Mouse (Mus musculus) CH12.LX (cell line): ENCODE measurements at regions not wholly inside any gene's neighbourhood (a gene's known extent, or its start where the extent isn't known, plus 50 kb on each side); places are given as distances from the start of the nearest gene placed in this dataset.

Experiments used
- DNase-seq: peaks from one replicate; pipeline ENCODE4 v3.0.0-alpha.2; 2013; ENCODE audit errors: extremely low read depth
- H3K27ac ChIP-seq: 2 replicates; pipeline ENCODE4 v1.5.1; 2012; ENCODE audit warnings: low read depth, mild to moderate bottlenecking, control low read depth, moderate library complexity; ENCODE audit not compliant: insufficient read depth
- H3K27me3 ChIP-seq: replicated peaks from 2 replicates; pipeline ENCODE3; 2012; ENCODE audit warnings: inconsistent platforms
- H3K36me3 ChIP-seq, 2 experiments: replicated peaks in 1 of 2; 2 replicates each; pipeline versions ENCODE3 to v1.6.1; 2012; ENCODE audit warnings: inconsistent platforms in 1 of 2, low read length in 1 of 2, mild to moderate bottlenecking in 1 of 2, mixed read lengths in 1 of 2, moderate library complexity in 1 of 2; ENCODE audit not compliant: control insufficient read depth in 1 of 2, insufficient read depth in 1 of 2
- H3K4me1 ChIP-seq, 2 experiments: 2 replicates each; pipeline ENCODE4 v1.6.1; 2012; ENCODE audit warnings: inconsistent platforms in 1 of 2, moderate library complexity in 1 of 2; ENCODE audit not compliant: insufficient read depth in 2 of 2, control insufficient read depth in 1 of 2
- H3K4me2 ChIP-seq: 2 replicates; pipeline ENCODE4 v1.6.1; 2012; ENCODE audit warnings: low read depth, mild to moderate bottlenecking, control low read depth; ENCODE audit not compliant: poor library complexity, insufficient read depth, severe bottlenecking
- H3K4me3 ChIP-seq, 3 experiments: fragments of 150-350 bp in 1 of 3; sonication (generic) in 1 of 3; replicated peaks in 1 of 3; 2 replicates each; pipeline versions ENCODE3 to v1.5.1; 2011 to 2012; ENCODE audit warnings: low read depth in 2 of 3, low read length in 2 of 3, mild to moderate bottlenecking in 2 of 3, moderate library complexity in 2 of 3, control low read depth in 1 of 3, improper control_type of control experiment in 1 of 3, inconsistent platforms in 1 of 3, mixed read lengths in 1 of 3; ENCODE audit not compliant: poor library complexity in 1 of 3
- H3K79me2 ChIP-seq: replicated peaks from 2 replicates; pipeline ENCODE4 v1.6.1; 2012; ENCODE audit warnings: mild to moderate bottlenecking, moderate library complexity; ENCODE audit not compliant: control insufficient read depth, poor library complexity, insufficient read depth, severe bottlenecking; ENCODE audit errors: extremely low read depth
- H3K9ac ChIP-seq: 2 replicates; pipeline ENCODE4 v1.6.1; 2012; ENCODE audit warnings: low read depth, mild to moderate bottlenecking, control low read depth, moderate library complexity; ENCODE audit not compliant: insufficient read depth
- H3K9me3 ChIP-seq: replicated peaks from 2 replicates; pipeline ENCODE3; 2012; ENCODE audit warnings: low read length, inconsistent platforms, mixed read lengths
- BHLHE40 ChIP-seq: IDR thresholded peaks from 2 replicates; pipeline ENCODE4 v1.6.1; 2011; ENCODE audit warnings: mild to moderate bottlenecking, low read depth, low read length, improper control_type of control experiment
- CHD2 ChIP-seq: IDR thresholded peaks from 2 replicates; pipeline ENCODE4 v1.6.1; 2011; ENCODE audit warnings: low read length, improper control_type of control experiment
- E2F4 ChIP-seq: IDR thresholded peaks from 2 replicates; pipeline ENCODE4 v1.6.1; 2011; ENCODE audit warnings: low read depth, low read length, improper control_type of control experiment; ENCODE audit not compliant: insufficient replicate concordance
- ELF1 ChIP-seq: IDR thresholded peaks from 2 replicates; pipeline ENCODE4 v1.6.1; 2014; ENCODE audit warnings: low read depth, mild to moderate bottlenecking, inconsistent platforms, low read length, improper control_type of control experiment
- EP300 ChIP-seq: IDR thresholded peaks from 2 replicates; pipeline ENCODE4 v1.6.1; 2011; ENCODE audit warnings: low read length, improper control_type of control experiment
- ETS1 ChIP-seq: conservative IDR thresholded peaks from 2 replicates; pipeline ENCODE4 v1.6.1; 2012; ENCODE audit warnings: low read depth, mild to moderate bottlenecking, inconsistent platforms, low read length, improper control_type of control experiment, moderate library complexity
- GABPA ChIP-seq: IDR thresholded peaks from 2 replicates; pipeline ENCODE4 v1.6.1; 2012; ENCODE audit warnings: low read depth, low read length, improper control_type of control experiment, inconsistent platforms; ENCODE audit not compliant: insufficient replicate concordance
- HCFC1 ChIP-seq: IDR thresholded peaks from 2 replicates; pipeline ENCODE4 v1.6.1; 2012; ENCODE audit warnings: low read depth, mild to moderate bottlenecking, inconsistent platforms, low read length, improper control_type of control experiment
- IRF4 ChIP-seq: IDR thresholded peaks from 2 replicates; pipeline ENCODE4 v1.6.1; 2014; ENCODE audit warnings: low read depth, mild to moderate bottlenecking, inconsistent platforms, low read length, improper control_type of control experiment
- JUN ChIP-seq: IDR thresholded peaks from 2 replicates; pipeline ENCODE4 v1.6.1; 2011; ENCODE audit warnings: low read depth, mild to moderate bottlenecking, low read length, improper control_type of control experiment, moderate library complexity; ENCODE audit not compliant: insufficient read depth
- JUND ChIP-seq: conservative IDR thresholded peaks from 2 replicates; pipeline ENCODE4 v1.6.1; 2011; ENCODE audit warnings: low read depth, low read length, improper control_type of control experiment
- MAFK ChIP-seq: IDR thresholded peaks from 2 replicates; pipeline ENCODE4 v1.6.1; 2011; ENCODE audit warnings: low read length, improper control_type of control experiment; ENCODE audit not compliant: insufficient replicate concordance
- MEF2A ChIP-seq: IDR thresholded peaks from 2 replicates; pipeline ENCODE4 v1.6.1; 2014; ENCODE audit warnings: low read depth, mild to moderate bottlenecking, inconsistent platforms, low read length, improper control_type of control experiment, borderline replicate concordance
- MYC ChIP-seq: IDR thresholded peaks from 2 replicates; pipeline ENCODE4 v1.6.1; 2011; ENCODE audit warnings: low read depth, mild to moderate bottlenecking, improper control_type of control experiment, low read length
- NELFE ChIP-seq: IDR thresholded peaks from 2 replicates; pipeline ENCODE4 v1.6.1; 2011; ENCODE audit warnings: low read depth, low read length, improper control_type of control experiment
- NRF1 ChIP-seq: IDR thresholded peaks from 2 replicates; pipeline ENCODE4 v1.6.1; 2014; ENCODE audit warnings: low read depth, mild to moderate bottlenecking, inconsistent platforms, low read length, improper control_type of control experiment, moderate library complexity
- PAX5 ChIP-seq: IDR thresholded peaks from 2 replicates; pipeline ENCODE4 v1.6.1; 2012; ENCODE audit warnings: low read length, inconsistent platforms, mixed read lengths
- POLR2AphosphoS2 ChIP-seq: IDR thresholded peaks from 2 replicates; pipeline ENCODE4 v1.6.1; 2011; ENCODE audit warnings: low read depth, low read length, improper control_type of control experiment
- RCOR1 ChIP-seq: conservative IDR thresholded peaks from 2 replicates; pipeline ENCODE4 v1.6.1; 2012; ENCODE audit warnings: low read depth, mild to moderate bottlenecking, inconsistent platforms, low read length, improper control_type of control experiment
- SIN3A ChIP-seq: IDR thresholded peaks from 2 replicates; pipeline ENCODE4 v1.6.1; 2012; ENCODE audit warnings: low read length, improper control_type of control experiment, inconsistent platforms
- SMC3 ChIP-seq: IDR thresholded peaks from 2 replicates; pipeline ENCODE4 v1.6.1; 2011; ENCODE audit warnings: low read depth, low read length, improper control_type of control experiment
- TBP ChIP-seq: conservative IDR thresholded peaks from 2 replicates; pipeline ENCODE4 v1.6.1; 2011; ENCODE audit warnings: low read depth, low read length, improper control_type of control experiment
- UBTF ChIP-seq: IDR thresholded peaks from 2 replicates; pipeline ENCODE4 v1.6.1; 2012; ENCODE audit warnings: low read depth, mild to moderate bottlenecking, inconsistent platforms, low read length, improper control_type of control experiment, moderate library complexity
- USF1 ChIP-seq: IDR thresholded peaks from 2 replicates; pipeline ENCODE4 v1.6.1; 2014; ENCODE audit warnings: low read depth, mild to moderate bottlenecking, inconsistent platforms, low read length, improper control_type of control experiment
- ZNF384 ChIP-seq: IDR thresholded peaks from 2 replicates; pipeline ENCODE4 v1.6.1; 2012; ENCODE audit warnings: low read depth, low read length, improper control_type of control experiment, inconsistent platforms
- dilution Hi-C: fragments of 300-500 bp; cut with MboI; formaldehyde crosslinking; loops from 2 replicates; pipeline ENCODE4 v1.14.3; 2020; ENCODE audit warnings: low sequenced_read_pairs; ENCODE audit not compliant: extremely low pct_unique_long_range_greater_than_20kb, extremely low pct_ligation_motif_present
- in situ Hi-C: fragments of 300-500 bp; cut with MboI; formaldehyde crosslinking; loops from 3 replicates; pipeline ENCODE4 v1.14.3; 2019; ENCODE audit warnings: low sequenced_read_pairs, low pct_ligation_motif_present, low pct_unique_long_range_greater_than_20kb, mixed read lengths

DNA sequence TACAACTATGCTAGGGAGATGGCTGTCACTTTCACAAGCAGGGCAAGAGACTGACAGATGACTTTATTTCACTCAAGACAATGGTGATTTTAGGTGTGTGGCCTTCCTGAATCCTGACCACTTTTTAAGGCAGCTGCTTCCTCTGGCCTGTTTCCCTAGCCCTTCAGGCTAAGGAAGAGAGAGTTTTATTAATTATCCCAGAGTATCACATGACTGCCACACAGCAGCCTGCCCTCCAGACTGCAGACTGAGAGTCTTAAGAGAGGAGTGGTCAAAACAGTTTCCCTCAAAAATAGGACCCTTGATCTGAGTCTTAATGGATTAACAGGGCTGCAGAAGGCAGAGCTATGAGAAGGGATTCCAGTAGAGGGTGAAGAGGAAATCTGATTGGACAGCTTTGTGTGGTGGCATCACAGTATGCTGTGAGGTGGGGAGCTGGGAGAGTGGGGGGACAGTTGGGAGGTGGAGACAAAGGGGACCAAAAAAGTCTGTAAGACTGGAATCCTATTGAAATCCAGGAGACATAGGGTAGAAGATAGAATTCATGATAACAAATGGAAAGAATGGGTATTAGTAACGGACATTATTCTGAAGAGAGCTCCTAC, 61.8 kb upstream of the Zeb2 start:
- Histone ChIP-seq H3K9me3 (no peaks in the 10 kb centered on the region), H3K4me1 (peaks cover 0 to 8% of the 10 kb centered on the region in 2 experiments; a peak in 1 of 4 replicates)

DNA sequence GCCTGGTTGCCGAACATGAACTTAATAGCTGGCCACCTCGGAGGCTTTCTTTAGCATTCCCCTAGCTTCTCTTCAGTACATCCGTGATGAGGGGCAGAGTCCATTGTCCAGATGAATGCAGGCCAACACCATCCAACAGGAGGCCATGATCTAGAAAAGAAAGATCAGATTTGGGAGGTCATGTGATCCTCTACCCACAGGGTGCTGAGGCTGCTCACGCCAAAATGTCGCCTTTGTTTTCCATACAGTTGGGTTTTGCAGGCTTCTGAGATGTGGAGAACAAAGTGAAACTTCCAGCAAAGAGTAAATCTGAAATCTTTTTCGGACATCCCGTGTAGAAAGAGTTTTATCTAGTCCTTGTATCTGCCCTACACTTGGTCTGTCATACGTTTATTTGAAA, 55.2 kb upstream of the Zeb2 start:
- Histone ChIP-seq H3K36me3 (no peaks in the 10 kb centered on the region), H3K4me3 (no peak overlapping the region), H3K4me2 (no peak overlapping the region), H3K79me2 (no peaks in the 10 kb centered on the region), H3K9me3 (no peaks in the 10 kb centered on the region), H3K9ac (no peak overlapping the region), H3K4me1 (no peaks in the 10 kb centered on the region), H3K27ac (no peak overlapping the region), H3K27me3 (no peaks in the 10 kb centered on the region)
- TF ChIP-seq EP300 = no peak
- no peak for TF ChIP-seq MEF2A
- no peak for TF ChIP-seq JUND
- no peak for TF ChIP-seq CHD2
- no peak for TF ChIP-seq ZNF384
- TF ChIP-seq IRF4 = no peak
- no peak for TF ChIP-seq POLR2AphosphoS2
- no peak for TF ChIP-seq ETS1
- no peak for DNase-seq
- in situ Hi-C loops (no loop called here), dilution Hi-C loops (no loop called here)

More for the DNA sequence above, 61.8 kb upstream of the Zeb2 start:
- Histone ChIP-seq H3K36me3 (no peaks in the 10 kb centered on the region), H3K27ac (no peak overlapping the region), H3K27me3 (no peaks in the 10 kb centered on the region), H3K4me2 (no peak overlapping the region), H3K9ac (no peak overlapping the region), H3K4me3 (no peak overlapping the region), H3K79me2 (no peaks in the 10 kb centered on the region)
- in situ Hi-C loops = no loop called here
- no peak for TF ChIP-seq RCOR1
- no peak for TF ChIP-seq GABPA
- TF ChIP-seq UBTF = no peak
- TF ChIP-seq NRF1 = no peak
- TF ChIP-seq BHLHE40 = no peak
- TF ChIP-seq SIN3A = no peak
- no peak for TF ChIP-seq USF1
- TF ChIP-seq JUN = no peak
- no peak for TF ChIP-seq MYC
- TF ChIP-seq MAFK = no peak
- no peak for TF ChIP-seq HCFC1
- TF ChIP-seq SMC3 = no peak
- no peak for TF ChIP-seq ELF1
- TF ChIP-seq TBP = no peak
- TF ChIP-seq IRF4 = no peak
- no peak for TF ChIP-seq E2F4
- TF ChIP-seq NELFE = no peak
- TF ChIP-seq ETS1 = no peak
- TF ChIP-seq PAX5 = no peak
- dilution Hi-C loops = no loop called here
- no peak for DNase-seq
